Mouse (Mus musculus): ENCODE data around the gene Dynlt1a.
"Not testable (repeated sequence)": the region's sequence is repeated elsewhere in the genome, so short reads cannot be mapped to it uniquely, and the experiment has no call there.

Dynlt1a gene

DNA sequence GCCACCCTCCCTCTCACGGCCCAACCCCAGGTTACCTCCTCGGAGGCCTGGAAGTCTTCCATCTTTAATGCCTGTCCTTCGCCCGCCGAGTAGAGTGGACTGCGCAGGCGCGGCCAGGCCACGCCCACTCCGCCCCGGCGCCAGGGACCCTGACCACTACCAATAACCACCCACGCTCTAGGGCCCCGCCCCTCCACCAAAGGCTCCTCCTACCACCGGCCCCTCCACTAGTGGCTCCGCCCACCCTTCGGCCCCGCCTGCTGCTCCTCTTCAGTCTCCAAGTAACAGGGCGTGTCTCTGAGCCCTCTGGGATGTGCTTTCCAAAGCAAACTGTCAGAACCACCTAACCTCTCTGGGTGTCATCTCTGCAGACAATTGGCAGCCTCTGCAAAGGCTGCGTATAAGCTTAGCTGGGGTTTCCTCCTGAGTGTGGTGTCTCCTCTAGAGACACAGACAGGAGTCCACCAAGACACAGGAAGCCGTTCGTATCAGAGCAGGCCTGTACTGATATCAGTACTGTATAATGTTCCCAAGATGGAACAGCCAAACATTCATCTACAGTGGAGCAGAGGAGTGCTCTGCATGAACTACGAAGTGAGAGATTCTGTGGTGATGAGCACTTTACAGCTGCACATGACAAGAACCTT, at the start of gene Dynlt1a:
TSS of gene Dynlt1a (minus strand) at position 162 of the 647 bp plus-strand sequence.
- DNase-seq: peak; percentile 94

DNA sequence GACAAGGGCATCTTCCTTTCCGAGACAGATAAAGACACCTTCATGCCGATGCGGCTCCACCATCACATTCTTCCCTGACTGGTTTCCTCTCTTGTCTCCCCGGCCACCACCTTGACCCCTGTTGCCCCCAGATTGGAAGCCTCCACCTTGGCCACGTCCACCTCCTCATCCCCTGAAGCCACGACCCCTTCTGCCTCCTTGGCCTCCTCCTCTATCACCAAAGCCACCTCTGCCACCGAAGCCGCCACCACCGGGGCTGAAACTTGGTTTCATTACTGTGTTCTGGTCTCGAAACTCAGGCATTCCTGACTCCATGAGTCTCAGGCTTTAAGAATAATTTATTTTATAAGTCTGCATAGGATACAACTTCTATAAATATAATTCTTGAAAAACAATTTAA, 38.0 kb upstream of the Dynlt1a start:
- DNase-seq: not testable (repeated sequence)

DNA sequence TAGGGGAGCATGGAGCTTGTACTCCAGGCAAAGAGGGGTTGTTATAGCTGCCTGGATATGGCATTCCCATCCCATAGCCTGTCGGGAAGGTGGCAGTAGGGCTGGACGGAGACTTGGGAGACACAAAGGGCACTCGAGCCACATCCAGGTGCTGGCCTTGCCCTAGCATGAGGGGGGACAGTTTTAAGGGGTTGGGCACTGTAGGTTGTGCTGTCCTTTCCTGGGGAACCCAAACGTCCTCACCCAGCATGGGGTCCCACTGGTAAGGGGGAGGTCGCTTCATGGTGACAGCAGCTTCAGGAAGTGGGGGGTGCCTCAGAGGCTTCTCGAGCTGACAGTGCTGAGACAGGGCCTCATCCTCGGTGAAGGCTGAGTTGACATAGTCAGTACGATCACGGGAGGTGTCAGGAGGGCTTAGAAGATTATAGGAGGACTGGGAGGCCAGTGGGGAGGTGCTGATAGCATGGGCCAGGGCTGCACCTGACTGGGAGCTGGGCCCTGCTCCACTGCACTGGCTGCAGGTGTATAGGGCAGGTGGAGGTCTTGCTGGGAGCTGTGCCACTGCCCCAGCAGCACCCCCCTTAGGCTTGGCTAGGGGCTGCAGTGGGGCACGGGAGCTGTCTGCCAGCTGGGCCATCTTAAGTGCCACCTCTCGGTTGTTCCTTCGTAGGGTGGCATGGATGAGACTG, 25.4 kb upstream of the Dynlt1a start:
- not testable (repeated sequence) for DNase-seq

DNA sequence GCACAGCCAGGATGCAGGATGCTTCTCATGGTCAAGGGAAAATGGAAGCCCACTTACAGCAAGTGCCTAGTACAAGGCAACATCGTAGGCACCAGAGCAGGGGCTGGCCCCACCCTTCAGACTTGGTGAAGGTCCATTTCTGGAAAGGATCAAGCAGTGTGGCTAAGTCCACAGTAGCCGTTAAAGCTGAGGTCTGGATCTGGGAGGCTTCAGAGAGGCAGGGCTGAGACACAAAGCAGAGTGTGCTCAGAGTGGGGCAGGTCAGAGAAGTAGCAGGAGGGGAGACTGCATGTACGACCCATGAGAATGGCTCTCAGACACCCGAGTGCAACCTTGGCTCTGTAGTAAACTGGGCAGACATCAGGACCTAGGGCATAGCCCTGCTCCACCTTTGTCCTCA, 11.7 kb upstream of the Dynlt1a start:
- not testable (repeated sequence) for DNase-seq

GRCm38 (mm10) chr17:6327554-6327953, 10.3 kb upstream of the Dynlt1a start:
- DNase-seq: not testable (repeated sequence)

- not testable (repeated sequence) for DNase-seq
Measured at GRCm38 (mm10) chr17:6325543-6325942, 8.2 kb upstream of the Dynlt1a start.

DNA sequence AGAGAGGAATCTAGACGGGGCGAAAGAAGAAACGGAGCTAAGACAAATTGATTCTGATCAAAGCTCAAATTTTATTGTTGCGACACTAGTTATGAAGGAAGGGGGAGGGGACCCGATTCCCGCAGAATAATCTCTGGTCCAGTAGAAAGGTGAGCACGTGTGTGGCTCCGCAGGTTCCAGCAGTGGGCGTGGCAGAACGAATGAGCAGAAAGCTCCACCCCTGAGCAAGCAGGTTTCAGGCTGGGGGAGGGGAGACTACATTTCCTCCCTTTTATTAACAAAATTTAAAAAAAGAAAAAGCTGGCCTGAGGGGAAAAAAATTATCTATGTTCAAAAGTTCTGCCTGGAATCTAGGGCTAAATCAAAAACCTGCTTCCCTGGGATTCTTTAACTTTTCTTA, 7.7 kb upstream of the Dynlt1a start:
- DNase-seq: not testable (repeated sequence)

DNA sequence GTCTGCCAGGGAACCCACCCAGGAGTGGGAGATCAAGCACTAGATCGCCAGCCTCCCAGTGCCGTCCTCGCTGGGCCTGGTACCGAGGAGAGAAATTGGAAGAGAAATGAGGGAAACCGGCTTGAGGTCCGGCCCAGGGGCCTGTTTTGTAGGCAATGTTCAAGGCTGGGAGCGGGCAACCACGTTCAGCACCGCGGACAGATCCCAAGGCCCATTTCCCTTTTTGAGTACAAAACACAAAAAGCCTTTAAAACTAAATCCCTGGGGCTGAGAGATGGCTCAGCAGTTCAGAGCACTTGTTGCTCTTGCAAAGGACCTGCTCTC, 4.4 kb upstream of the Dynlt1a start:
- DNase-seq: not testable (repeated sequence)

- DNase-seq: not testable (repeated sequence)
Measured at GRCm38 (mm10) chr17:6321081-6321777, 3.9 kb upstream of the Dynlt1a start.

DNA sequence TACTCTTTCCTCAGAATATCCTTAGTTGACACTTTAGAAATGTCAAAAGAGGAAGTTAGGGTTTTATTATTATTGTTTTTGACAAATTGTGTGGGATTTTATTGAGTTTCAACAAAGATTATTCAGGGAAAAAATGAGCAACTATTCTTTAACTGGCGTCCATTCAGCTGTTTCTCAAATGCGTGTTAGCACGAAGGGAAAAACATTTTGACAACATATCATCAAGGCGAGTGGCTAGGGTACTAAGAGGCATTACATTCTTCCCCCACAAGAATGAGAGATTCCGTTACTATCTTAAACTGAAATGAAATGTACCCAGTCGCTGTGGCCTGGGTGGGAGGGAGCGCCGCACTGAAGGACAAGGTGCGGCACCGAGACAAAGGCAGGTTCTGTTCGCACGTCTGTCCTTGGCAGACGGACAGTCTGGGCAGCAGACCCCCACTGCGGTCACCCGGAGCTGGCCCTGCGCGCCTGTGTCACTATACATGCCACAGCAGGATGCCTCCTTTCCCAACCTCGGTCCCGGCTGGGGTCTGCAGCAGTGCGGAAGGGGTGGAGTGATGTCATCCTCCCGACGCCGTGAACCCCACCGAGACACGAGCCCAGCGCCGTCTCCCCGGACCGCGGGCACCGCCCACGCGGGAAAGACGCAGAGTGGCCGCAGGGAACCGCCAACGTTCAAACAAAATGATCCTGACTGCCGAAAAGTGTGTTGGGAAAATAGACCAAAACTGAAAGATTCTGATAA, 747 bp downstream of the Dynlt1a start:
- DNase-seq: peak; percentile 69

DNA sequence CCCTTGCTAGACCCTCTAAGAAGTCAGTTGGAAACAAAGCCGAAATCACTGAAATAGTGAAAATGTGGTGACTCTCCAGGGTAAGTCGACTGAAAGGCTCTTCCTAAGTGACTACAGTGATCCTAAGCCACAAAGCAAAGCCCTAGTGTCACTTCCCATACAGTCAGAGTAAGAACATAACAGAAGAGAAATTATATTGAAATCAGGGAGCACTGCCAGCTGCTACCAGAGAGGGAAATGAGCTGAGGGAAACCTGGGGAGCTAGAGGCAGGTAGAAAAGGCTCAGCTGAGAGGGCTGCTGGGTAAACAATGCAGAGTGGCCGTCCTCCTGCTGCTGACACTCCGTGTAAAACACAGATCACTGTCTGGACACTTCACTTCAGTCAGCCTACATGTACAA, 1.6 kb downstream of the Dynlt1a start:
- not testable (repeated sequence) for DNase-seq

DNA sequence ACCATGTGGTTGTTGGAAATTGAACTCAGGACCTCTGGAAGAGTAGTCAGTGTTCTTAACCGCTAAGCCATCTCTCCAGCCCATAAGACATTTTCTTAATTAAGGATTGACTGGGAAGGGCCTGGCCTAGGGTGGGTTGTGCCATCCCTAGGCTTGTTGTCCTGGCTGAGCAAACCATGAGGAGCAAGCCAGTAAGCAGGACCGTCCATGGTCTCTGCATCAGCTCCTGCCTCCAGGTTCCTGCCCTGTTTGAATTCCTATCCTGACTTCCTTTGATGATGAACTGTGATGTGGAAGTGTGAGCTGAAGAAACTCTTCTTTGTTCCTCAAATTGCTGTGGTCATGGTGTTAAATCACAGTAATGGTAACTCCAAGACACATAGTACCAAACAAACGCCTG, 2.8 kb downstream of the Dynlt1a start:
- not testable (repeated sequence) for DNase-seq

GRCm38 (mm10) chr17:6312755-6313154, 4.5 kb downstream of the Dynlt1a start:
- DNase-seq: not testable (repeated sequence)

DNA sequence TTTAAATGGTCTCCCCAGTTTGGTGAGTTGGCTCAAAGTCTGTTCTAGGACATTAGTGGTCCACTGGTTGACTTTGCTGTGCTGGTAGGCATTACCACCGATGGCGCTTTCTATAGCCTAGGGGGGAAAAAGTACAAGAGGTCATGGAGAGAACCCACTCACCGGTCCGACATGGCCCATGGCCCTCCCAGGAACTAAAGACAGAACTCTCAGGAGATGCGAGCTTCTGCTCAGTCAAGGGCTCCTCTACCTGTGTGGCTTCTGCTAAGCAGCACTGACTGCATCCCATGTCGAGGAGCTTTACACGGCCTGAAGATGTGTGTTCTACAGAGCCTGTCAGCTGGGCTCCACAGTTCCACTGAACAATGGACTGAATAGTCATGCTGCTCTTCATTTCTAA, 5.6 kb downstream of the Dynlt1a start:
- DNase-seq: not testable (repeated sequence)

GRCm38 (mm10) chr17:6306503-6306902, 10.8 kb downstream of the Dynlt1a start:
- DNase-seq: not testable (repeated sequence)

DNA sequence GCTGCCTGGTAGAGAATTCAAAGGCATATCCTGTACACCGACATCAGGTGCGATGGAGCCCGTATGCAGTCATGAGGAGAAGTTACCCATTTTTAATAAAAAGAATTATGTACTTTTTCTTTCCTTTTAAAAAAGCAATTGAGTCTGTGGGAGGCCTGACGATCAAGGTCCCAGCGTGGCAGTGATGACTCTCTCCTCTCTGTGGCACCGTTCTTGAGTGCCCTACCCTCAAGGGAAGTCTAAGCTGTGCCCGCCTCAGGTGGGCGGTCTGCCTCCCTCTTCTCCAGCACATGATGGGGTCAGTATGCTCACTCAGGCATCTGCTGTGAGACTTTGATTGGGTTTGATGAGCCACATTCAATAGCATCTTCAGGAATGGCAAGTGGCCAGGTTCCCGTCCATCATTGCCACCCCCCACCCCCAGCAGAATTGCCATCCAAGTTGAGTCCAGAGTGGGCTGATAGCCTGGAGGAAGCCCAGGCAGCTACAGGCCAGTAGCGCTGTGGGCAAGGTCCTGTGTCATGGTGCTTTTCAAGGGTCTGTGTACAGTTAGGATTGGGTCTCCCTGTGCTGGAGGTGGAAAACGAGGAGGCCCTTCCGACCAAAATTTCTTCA, 11.5 kb downstream of the Dynlt1a start:
- not testable (repeated sequence) for DNase-seq

DNA sequence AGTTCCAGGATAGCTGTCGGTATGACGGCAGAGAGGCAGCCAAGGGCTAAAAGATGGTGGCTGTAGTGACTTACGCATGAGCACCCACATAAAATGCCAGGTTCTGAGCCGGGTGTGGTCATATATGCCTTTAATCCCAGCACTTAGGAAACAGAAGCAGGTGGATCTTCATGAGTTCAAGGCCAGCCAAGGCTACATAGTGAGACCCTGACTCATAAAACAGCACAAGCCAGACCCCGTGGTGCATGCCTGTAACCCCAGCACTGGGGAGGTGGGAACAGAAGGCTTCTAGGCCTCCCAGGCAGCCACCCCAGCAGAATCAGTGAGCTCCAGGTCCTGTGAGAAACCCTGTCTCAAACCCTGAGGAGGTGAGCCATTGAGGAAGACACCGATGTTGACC, 12.4 kb downstream of the Dynlt1a start:
- not testable (repeated sequence) for DNase-seq

- not testable (repeated sequence) for DNase-seq
Measured at GRCm38 (mm10) chr17:6300190-6300863, 17.0 kb downstream of the Dynlt1a start.

GRCm38 (mm10) chr17:6297060-6297795, 20.1 kb downstream of the Dynlt1a start:
- not testable (repeated sequence) for DNase-seq

DNA sequence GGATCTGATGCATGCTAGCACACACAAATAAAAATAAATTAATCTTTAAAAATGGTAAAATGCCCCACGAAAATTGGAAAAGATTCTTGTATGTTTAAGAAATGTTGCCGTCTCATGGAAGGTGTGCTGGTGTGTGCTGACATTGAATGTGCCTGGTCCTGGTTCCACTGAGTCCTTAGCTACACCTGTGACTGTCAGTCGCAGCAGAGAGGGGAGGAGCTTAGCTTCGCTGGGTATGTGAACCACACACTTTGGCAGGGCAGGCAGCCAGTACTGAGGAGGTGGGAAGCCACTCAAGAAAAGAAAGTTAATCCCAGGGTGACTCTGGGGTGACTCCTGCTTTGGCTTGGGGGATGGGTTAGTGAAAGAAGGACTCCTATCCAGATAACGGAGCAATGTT, 23.4 kb downstream of the Dynlt1a start:
- DNase-seq: not testable (repeated sequence)

GRCm38 (mm10) chr17:6289045-6289444, 28.3 kb downstream of the Dynlt1a start:
- DNase-seq: not testable (repeated sequence)
